Mouse (Mus musculus): ENCODE measurements around the gene Ush1g. TPM values are rescaled to one million over a fixed set of nuclear protein-coding genes. Genes with fewer than 3 reads are reported as not detected.

Ush1g gene
- polyA plus RNA-seq, 1 experiment = 0.16 TPM

DNA sequence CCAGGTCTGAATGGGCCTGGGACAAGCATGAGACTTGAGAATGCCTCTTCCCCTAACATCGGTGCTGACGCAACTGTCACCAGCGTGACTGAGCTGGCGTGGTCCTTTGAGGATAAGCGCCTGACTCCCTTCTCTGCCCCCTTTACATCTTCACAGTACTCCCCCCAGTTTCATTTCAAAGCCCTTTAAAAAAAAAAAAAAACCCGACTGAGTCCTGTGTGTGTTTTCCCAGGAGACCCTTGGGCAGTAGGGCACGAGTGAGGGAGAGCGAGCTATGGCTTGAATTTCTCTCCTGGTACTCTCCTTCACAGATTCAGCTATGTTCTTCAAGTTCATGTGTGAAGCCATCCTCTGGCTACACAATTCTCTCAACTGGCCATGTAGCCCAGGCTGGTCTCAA lies 23.7 kb downstream of the Ush1g start:
- no peaks in the 10 kb centered on the region for H3K36me3 ChIP-seq (ENCODE audit: control insufficient read depth, insufficient read depth)
- no peak overlapping the region for H3K4me3 ChIP-seq
- no peaks in the 10 kb centered on the region for H3K27me3 ChIP-seq (ENCODE audit: control insufficient read depth, insufficient read depth, insufficient read length)
- TF ChIP-seq MYOD1 (IDR thresholded peaks at IDR 0.05; ENCODE audit: control insufficient read depth in 1 of 3, insufficient read length in 2 of 3, low read depth in 2 of 3) = no peak
- TF ChIP-seq REST (IDR thresholded peaks at IDR 0.05; ENCODE audit: insufficient read depth, insufficient read length) = no peak
- TF ChIP-seq MAX (IDR thresholded peaks at IDR 0.05; ENCODE audit: low read depth) = no peak
- TF ChIP-seq POLR2A (IDR thresholded peaks at IDR 0.05; ENCODE audit: insufficient read length, low read depth) = no peak
- no peak for TF ChIP-seq TCF3 (IDR thresholded peaks at IDR 0.05; ENCODE audit: insufficient read length, low read depth)
- TF ChIP-seq E2F4 (IDR thresholded peaks at IDR 0.05; ENCODE audit: insufficient read depth) = no peak
- no peak for TF ChIP-seq SRF (IDR thresholded peaks at IDR 0.05; ENCODE audit: control insufficient read depth, insufficient read length, low read depth)
- TF ChIP-seq CEBPB (IDR thresholded peaks at IDR 0.05; ENCODE audit: insufficient read depth, poor library complexity, severe bottlenecking) = no peak
- no peak for TF ChIP-seq MYOG (IDR thresholded peaks at IDR 0.05; ENCODE audit: control insufficient read depth in 1 of 3, insufficient read depth in 1 of 3, insufficient read length in 2 of 3, low read depth in 2 of 3)
- no peak for TF ChIP-seq POLR2AphosphoS2 (IDR thresholded peaks at IDR 0.05; ENCODE audit: insufficient read length, low read depth)
- TF ChIP-seq USF1 (IDR thresholded peaks at IDR 0.05; ENCODE audit: low read depth) = no peak
- no peak for TF ChIP-seq TCF12 (IDR thresholded peaks at IDR 0.05; ENCODE audit: insufficient read depth, poor library complexity, severe bottlenecking)
- H3K79me2 ChIP-seq (ENCODE audit: control insufficient read depth, insufficient read depth) = no peaks in the 10 kb centered on the region
- H3K4me2 ChIP-seq (ENCODE audit: low read depth) = no peak overlapping the region
- H3ac ChIP-seq (ENCODE audit: control insufficient read depth, insufficient read length) = no peak overlapping the region

DNA sequence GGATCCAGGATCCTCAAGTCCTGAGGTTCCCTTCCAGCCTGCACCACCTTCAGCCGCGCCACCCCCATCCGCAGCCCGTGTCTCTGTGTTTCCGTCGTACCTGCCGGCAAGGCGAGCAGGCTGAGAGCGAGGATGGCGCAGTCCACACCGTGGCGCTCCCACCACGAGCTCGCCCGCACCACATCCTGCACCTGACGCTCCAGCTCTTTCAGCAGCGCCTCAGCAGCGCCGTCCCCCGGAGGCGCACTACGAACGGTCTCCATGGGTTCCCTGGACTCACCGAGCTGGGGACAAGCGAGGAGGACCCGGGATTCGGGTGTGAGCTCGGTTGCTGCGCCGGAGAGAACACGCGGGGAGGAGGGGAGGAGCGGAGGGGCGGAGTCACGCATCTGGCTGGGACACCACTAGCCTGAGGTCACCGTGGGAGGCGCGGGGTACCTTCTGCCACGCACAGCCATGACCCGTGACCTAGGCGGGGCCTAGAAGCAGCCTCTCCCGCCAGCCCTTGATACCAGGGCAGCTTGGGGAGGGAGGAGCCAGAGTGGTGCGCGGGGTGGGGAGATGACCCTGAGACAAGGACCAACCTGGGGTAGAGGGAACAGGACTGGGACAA lies 24.5 kb downstream of the Ush1g start, which contains the start of gene Fads6:
Gene Fads6, minus strand, starts transcription at position 450 of the 613 bp plus-strand sequence.
- Histone ChIP-seq H3K36me3 (ENCODE audit: control insufficient read depth, insufficient read depth) (no peaks in the 10 kb centered on the region), H3K4me3 (no peak within 1 kb of the TSS), H3K4me2 (ENCODE audit: low read depth) (no peak within 1 kb of the TSS), H3K27me3 (ENCODE audit: control insufficient read depth, insufficient read depth, insufficient read length) (no peaks in the 10 kb centered on the region), H3K79me2 (ENCODE audit: control insufficient read depth, insufficient read depth) (no peaks in the 10 kb centered on the region), H3ac (ENCODE audit: control insufficient read depth, insufficient read length) (no peak within 1 kb of the TSS)
- TF ChIP-seq E2F4 (IDR thresholded peaks at IDR 0.05; ENCODE audit: insufficient read depth) (no peak), POLR2AphosphoS2 (IDR thresholded peaks at IDR 0.05; ENCODE audit: insufficient read length, low read depth) (no peak), MAX (IDR thresholded peaks at IDR 0.05; ENCODE audit: low read depth) (no peak), TCF3 (IDR thresholded peaks at IDR 0.05; ENCODE audit: insufficient read length, low read depth) (no peak), POLR2A (IDR thresholded peaks at IDR 0.05; ENCODE audit: insufficient read length, low read depth) (no peak), CEBPB (IDR thresholded peaks at IDR 0.05; ENCODE audit: insufficient read depth, poor library complexity, severe bottlenecking) (no peak), REST (IDR thresholded peaks at IDR 0.05; ENCODE audit: insufficient read depth, insufficient read length) (no peak), MYOG (IDR thresholded peaks at IDR 0.05; ENCODE audit: control insufficient read depth in 1 of 3, insufficient read depth in 1 of 3, insufficient read length in 2 of 3, low read depth in 2 of 3) (no peak), SRF (IDR thresholded peaks at IDR 0.05; ENCODE audit: control insufficient read depth, insufficient read length, low read depth) (no peak), USF1 (IDR thresholded peaks at IDR 0.05; ENCODE audit: low read depth) (no peak), TCF12 (IDR thresholded peaks at IDR 0.05; ENCODE audit: insufficient read depth, poor library complexity, severe bottlenecking) (no peak), MYOD1 (IDR thresholded peaks at IDR 0.05; ENCODE audit: control insufficient read depth in 1 of 3, insufficient read length in 2 of 3, low read depth in 2 of 3) (no peak)

DNA sequence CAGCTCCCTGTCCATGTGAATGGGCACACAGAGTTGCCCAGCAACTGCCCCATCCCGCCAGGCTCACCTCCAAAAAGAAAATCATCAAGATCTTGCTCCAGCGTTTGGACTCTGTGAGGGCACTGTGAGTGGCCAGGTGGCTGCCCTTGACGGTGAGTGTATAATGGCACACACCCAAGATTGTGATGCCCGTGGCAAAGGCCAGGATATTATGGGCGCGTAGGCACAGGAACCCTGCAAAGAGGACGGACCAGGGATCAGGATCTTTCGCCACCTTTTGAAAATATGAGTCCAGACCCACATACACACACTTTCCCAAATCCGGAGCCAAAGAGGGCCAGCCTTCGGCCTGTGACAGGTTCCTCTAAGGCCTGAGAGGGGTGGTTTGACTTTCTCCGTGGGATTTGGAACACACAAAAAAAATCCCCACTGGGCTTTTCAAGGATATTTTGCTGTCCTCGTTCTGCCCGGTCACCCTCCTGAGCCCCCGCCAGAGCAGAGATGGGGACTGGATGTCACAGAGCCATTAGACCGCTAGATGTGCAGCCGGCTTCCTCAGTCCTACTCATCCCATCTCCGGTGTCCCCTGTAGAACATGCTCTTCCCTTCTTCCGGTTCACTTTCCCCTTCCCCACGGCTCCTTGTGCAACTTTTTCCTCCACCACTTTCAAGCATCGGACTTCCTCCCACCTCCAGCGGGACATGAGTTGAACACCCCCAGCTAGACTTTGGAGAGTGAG lies 25.2 kb downstream of the Ush1g start:
- Histone ChIP-seq H3K4me2 (ENCODE audit: low read depth) (no peak overlapping the region), H3K27me3 (ENCODE audit: control insufficient read depth, insufficient read depth, insufficient read length) (no peaks in the 10 kb centered on the region), H3K4me3 (no peak overlapping the region), H3ac (ENCODE audit: control insufficient read depth, insufficient read length) (no peak overlapping the region), H3K79me2 (ENCODE audit: control insufficient read depth, insufficient read depth) (no peaks in the 10 kb centered on the region), H3K36me3 (ENCODE audit: control insufficient read depth, insufficient read depth) (no peaks in the 10 kb centered on the region)
- TF ChIP-seq MAX (IDR thresholded peaks at IDR 0.05; ENCODE audit: low read depth) (no peak), E2F4 (IDR thresholded peaks at IDR 0.05; ENCODE audit: insufficient read depth) (no peak), MYOG (IDR thresholded peaks at IDR 0.05; ENCODE audit: control insufficient read depth in 1 of 3, insufficient read depth in 1 of 3, insufficient read length in 2 of 3, low read depth in 2 of 3) (no peak), MYOD1 (IDR thresholded peaks at IDR 0.05; ENCODE audit: control insufficient read depth in 1 of 3, insufficient read length in 2 of 3, low read depth in 2 of 3) (no peak), TCF12 (IDR thresholded peaks at IDR 0.05; ENCODE audit: insufficient read depth, poor library complexity, severe bottlenecking) (no peak)

DNA sequence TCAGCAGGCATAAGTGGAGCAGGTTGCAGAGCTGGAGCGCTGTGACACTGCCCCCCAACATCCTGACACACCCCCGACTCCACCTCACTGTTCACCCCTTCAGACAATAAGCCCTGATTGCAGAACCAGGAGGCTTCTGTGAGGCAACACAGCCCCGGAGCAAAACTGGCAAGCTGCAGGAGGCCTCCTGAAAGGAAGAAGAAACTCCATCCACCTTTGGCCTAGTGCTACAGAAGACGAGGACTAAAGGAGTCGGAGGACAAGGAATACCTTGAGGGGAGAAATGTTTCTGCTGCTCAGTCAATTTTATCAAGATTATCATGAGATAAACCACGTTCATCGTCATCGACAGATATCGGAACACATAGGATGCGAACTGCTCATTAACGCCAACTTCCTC lies 25.9 kb downstream of the Ush1g start:
- Histone ChIP-seq H3K27me3 (ENCODE audit: control insufficient read depth, insufficient read depth, insufficient read length) (no peaks in the 10 kb centered on the region), H3ac (ENCODE audit: control insufficient read depth, insufficient read length) (no peak overlapping the region), H3K79me2 (ENCODE audit: control insufficient read depth, insufficient read depth) (no peaks in the 10 kb centered on the region), H3K4me3 (no peak overlapping the region), H3K4me2 (ENCODE audit: low read depth) (no peak overlapping the region), H3K36me3 (ENCODE audit: control insufficient read depth, insufficient read depth) (no peaks in the 10 kb centered on the region)
- TF ChIP-seq TCF12 (IDR thresholded peaks at IDR 0.05; ENCODE audit: insufficient read depth, poor library complexity, severe bottlenecking) = no peak
- no peak for TF ChIP-seq POLR2A (IDR thresholded peaks at IDR 0.05; ENCODE audit: insufficient read length, low read depth)
- TF ChIP-seq MAX (IDR thresholded peaks at IDR 0.05; ENCODE audit: low read depth) = no peak
- no peak for TF ChIP-seq TCF3 (IDR thresholded peaks at IDR 0.05; ENCODE audit: insufficient read length, low read depth)
- no peak for TF ChIP-seq MYOG (IDR thresholded peaks at IDR 0.05; ENCODE audit: control insufficient read depth in 1 of 3, insufficient read depth in 1 of 3, insufficient read length in 2 of 3, low read depth in 2 of 3)
- no peak for TF ChIP-seq REST (IDR thresholded peaks at IDR 0.05; ENCODE audit: insufficient read depth, insufficient read length)
- no peak for TF ChIP-seq MYOD1 (IDR thresholded peaks at IDR 0.05; ENCODE audit: control insufficient read depth in 1 of 3, insufficient read length in 2 of 3, low read depth in 2 of 3)
- TF ChIP-seq E2F4 (IDR thresholded peaks at IDR 0.05; ENCODE audit: insufficient read depth) = no peak
- no peak for TF ChIP-seq POLR2AphosphoS2 (IDR thresholded peaks at IDR 0.05; ENCODE audit: insufficient read length, low read depth)
- no peak for TF ChIP-seq SRF (IDR thresholded peaks at IDR 0.05; ENCODE audit: control insufficient read depth, insufficient read length, low read depth)
- no peak for TF ChIP-seq USF1 (IDR thresholded peaks at IDR 0.05; ENCODE audit: low read depth)
- no peak for TF ChIP-seq CEBPB (IDR thresholded peaks at IDR 0.05; ENCODE audit: insufficient read depth, poor library complexity, severe bottlenecking)
